Mouse (Mus musculus) brain, adult 10 weeks (tissue): ENCODE results near the gene Slc6a11. TPM values are rescaled to one million over a fixed set of nuclear protein-coding genes. Genes with fewer than 3 reads are reported as not detected.

Experiments used
- polyA plus RNA-seq: library from polyadenylated mRNA; stranded (reverse); fragments of 350-450 nt; fragmentation: Illumina TruSeq; extraction: RNeasy Lipid Tissue Mini Kit (QIAGEN cat#74804); gene quantifications from one replicate; pipeline ENCODE4 v1.2.3, GENCODE M21; 2015; ENCODE audit warnings: low read depth, low replicate concordance

The Slc6a11 gene
- polyA plus RNA-seq, result 147 TPM

GRCm38 (mm10) chr6:114131122-114131872 lies at the start of gene Slc6a11:
Slc6a11 (plus strand) TSS chr6:114131241.

GRCm38 (mm10) chr6:114282469-114283277 lies 151.6 kb downstream of the Slc6a11 start, which contains the start of gene Slc6a1:
Slc6a1 (plus strand) TSS chr6:114282635.

Other genes with a start within 250 kb of the Slc6a11 start
- 220 TPM for gene Atp2b2, start 88.6 kb upstream of the Slc6a11 start, polyA plus RNA-seq
- 239 TPM for gene Slc6a1, start 151.4 kb downstream of the Slc6a11 start, polyA plus RNA-seq